Mouse (Mus musculus) erythroblast, embryonic 14.5 days (primary cell): Measurements from ENCODE around the gene Slc13a1.

Experiments used
- GATA1 ChIP-seq: IDR thresholded peaks from 2 replicates; pipeline ENCODE4 v1.6.1; 2012; ENCODE audit warnings: low read length, inconsistent platforms, mixed read lengths
- TAL1 ChIP-seq: IDR thresholded peaks from 3 replicates; pipeline ENCODE4 v1.6.1; 2012; ENCODE audit warnings: low read length, inconsistent platforms, mixed read lengths

- no peak for TF ChIP-seq GATA1
- no peak for TF ChIP-seq TAL1
Observed at GRCm38 (mm10) chr6:24165249-24165648, 2.6 kb downstream of the Slc13a1 start.
